Mouse (Mus musculus): ENCODE measurements around the gene Tax1bp3.

Tax1bp3 gene

DNA sequence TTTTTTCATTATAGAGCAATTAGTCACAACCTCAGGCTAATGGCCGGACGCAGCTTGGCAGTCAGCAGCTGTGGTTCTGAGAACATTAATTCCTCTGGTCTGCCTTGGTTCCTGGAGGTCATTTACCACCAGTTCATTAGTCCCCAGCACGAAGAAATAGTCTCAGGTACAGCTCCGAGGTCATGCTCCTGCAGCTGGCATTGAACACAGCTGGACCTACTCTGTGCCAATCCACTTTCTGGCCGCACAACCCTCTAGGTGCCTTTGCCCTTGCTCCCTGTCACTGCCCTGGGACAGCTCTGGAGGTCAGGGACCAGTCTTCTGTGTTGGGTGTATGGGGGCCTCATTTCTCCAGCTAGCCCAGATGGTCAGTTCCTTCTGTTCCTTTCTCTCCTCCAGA is 52.0 kb downstream of the Tax1bp3 start:
- DNase-seq (ENCODE audit: low read depth, low spot score), result no peak

DNA sequence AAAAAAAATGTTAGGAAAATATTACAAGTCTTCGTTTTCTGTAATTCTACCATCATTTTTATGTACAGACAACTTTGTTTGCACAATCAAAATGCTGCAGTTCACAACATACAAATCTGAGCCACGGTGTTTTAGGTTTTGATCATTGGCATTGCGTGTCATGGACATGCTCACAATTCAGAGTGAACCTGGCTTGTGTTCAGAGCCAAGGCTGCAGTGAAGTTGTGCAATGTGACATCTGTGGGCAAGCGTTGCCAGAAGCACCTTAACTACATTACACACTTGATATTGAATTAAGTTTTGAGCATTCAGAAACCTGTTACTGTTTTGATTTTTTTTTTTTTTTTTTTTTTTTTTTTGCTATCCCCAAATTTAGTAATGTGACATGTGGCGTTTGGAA is 53.2 kb downstream of the Tax1bp3 start:
- no peak for DNase-seq (ENCODE audit: low read depth, low spot score)

DNA sequence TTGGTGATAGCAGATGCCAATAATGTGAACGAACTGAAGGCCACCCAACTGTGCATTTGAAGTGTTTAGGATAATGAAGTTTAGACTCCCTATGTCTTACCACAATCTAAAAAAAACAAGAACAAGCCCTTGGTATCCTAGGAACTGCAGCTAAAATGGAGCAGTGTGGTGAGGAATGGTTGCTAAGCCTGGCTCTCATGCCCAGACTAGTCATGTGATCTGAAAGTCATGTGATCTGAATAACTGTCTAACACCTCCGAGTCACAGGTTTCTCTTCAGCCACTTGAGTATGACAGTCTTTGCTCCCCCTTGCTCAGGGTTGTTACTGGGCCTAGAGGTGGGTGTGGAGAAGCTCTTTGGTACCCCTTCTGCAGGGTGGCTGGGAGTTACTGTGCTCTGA is 55.6 kb downstream of the Tax1bp3 start:
- DNase-seq (ENCODE audit: low read depth, low spot score), result no peak
